Mouse (Mus musculus) Patski (cell line): ENCODE data around the gene Vdac1. TPM values are rescaled to one million over a fixed set of nuclear protein-coding genes. Genes with fewer than 3 reads are reported as not detected.
A peak's percentile ranks its signal among the peaks of the same experiment; 100 is the strongest.

Experiments
- ATAC-seq: fragments of 100-300 bp; one replicate; pipeline ENCODE4 v1.8.0; 2021
- CTCF ChIA-PET: fragments of 350-600 bp; sonication (Branson Sonifier 250); formaldehyde crosslinking; loops from one replicate; lab custom pipeline; 2022; ENCODE audit warnings: inconsistent platforms; lab: Charles Lee
- POLR2A ChIA-PET: fragments of 350-600 bp; sonication (Branson Sonifier 250); formaldehyde crosslinking; loops from one replicate; lab custom pipeline; 2022; ENCODE audit warnings: antibody characterized with exemption, inconsistent platforms; lab: Charles Lee
- DNase-seq: peaks from one replicate; pipeline ENCODE4 v3.0.0-alpha.2; 2011; ENCODE audit warnings: low read depth, low spot score
- H3K27me3 ChIP-seq: fragments of 371-371 bp; one replicate; pipeline ENCODE4 v1.5.1; 2021
- CTCF ChIP-seq: fragments of 100-300 bp; IDR thresholded peaks from one replicate; pipeline ENCODE4 v1.5.1; 2021
- in situ Hi-C: fragments of 300-500 bp; cut with MboI; formaldehyde crosslinking; loops from 3 replicates; pipeline ENCODE4 v1.11.1; 2018; ENCODE audit warnings: low pct_unique_long_range_greater_than_20kb, mixed read lengths
- polyA plus RNA-seq: library from polyadenylated mRNA; unstranded; gene quantifications from one replicate; pipeline ENCODE4 v1.2.3, GENCODE M21; 2021

The Vdac1 gene
- polyA plus RNA-seq, 1 experiment from 2014 or later, result 498 TPM

DNA sequence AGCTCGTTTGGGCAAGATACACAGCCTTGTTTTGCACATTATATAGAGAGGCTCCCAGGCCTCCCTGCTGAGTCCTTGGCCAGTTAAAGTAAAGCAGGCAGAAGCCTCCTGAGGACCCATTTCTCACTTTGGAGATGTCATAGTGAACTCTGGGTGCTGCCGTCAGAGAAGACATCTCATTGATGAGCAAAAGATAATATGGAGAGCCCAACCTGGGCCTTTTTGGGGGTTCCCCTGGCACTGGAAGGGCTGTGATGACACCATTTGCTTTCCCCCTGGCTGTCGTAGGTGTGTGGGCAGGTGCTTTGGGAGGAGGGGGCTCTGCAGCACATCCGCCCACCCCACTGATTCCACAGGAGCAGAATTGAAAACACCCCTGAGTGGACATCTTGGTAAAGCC is 18.4 kb upstream of the Vdac1 start:
- DNase-seq (no peak), ATAC-seq (no peak)
- in situ Hi-C loops, result loop anchor here (5.0 to 25.0 kb wide), 3 partner anchors 45 to 305 kb away; no protein-coding TSS in a partner anchor
- POLR2A ChIA-PET, result interaction anchor here (0.6 to 1.5 kb wide), 3 partner anchors 16 to 93 kb away, joined by 3 read pairs; no protein-coding TSS in a partner anchor
- no peaks in the 10 kb centered on the region for H3K27me3 ChIP-seq
- no peak for TF ChIP-seq CTCF
- CTCF ChIA-PET, result interaction anchor here (1.2 to 3.7 kb wide), 10 partner anchors 9 to 122 kb away, joined by 3 to 25 read pairs (median 8); no protein-coding TSS in a partner anchor

GRCm38 (mm10) chr11:52343162-52343561 is 17.5 kb upstream of the Vdac1 start:
- ChIA-PET POLR2A (interaction anchor here (1.5 kb wide), 1 partner anchor 94 kb away, joined by 3 read pairs; no protein-coding TSS in a partner anchor), CTCF (interaction anchor here (0.6 to 3.7 kb wide), 17 partner anchors 10 to 123 kb away, joined by 3 to 25 read pairs (median 6); no protein-coding TSS in a partner anchor)
- DNase-seq, result no peak
- no peaks in the 10 kb centered on the region for H3K27me3 ChIP-seq
- in situ Hi-C loops, result loop anchor here (5.0 to 25.0 kb wide), 3 partner anchors 46 to 306 kb away; no protein-coding TSS in a partner anchor
- no peak for TF ChIP-seq CTCF
- no peak for ATAC-seq

DNA sequence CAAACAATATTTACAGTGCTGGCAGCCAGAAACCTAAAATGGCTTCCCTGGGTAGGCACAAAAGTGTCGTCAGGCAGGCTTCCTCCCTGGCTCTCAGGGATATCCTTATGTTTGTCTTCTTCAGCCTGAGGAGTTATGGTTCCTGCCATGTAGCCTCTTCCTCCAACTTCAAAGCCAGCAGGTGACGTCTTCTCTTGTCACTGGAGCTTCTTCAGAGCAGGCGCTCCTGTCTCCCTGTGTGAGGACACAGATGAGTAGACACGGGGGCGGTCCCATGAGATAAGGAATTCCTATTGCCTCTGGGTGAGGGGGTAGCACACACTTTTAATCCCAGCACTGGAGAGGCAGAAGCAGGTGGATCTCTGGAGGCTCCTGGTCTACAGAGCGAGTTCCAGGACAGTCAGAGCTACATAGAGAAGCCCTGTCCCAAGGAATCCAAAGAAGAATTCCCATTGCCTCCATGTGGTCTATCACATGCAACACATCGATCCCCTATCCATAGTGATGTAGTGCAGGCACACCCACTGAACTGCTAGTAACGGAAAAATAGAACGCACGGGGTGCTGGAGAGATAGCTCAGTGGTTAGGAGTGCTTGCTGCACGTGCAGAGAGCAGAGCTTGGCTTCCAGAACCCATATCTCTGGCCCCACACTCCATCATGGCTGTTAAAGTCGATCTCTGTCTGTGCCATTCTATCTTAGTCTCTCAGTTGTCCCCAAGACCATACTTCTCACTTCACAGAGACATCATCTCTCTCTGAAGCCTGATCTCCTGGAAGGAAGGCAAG is 15.5 kb upstream of the Vdac1 start:
- in situ Hi-C loops, result loop anchor here (5.0 to 25.0 kb wide), 3 partner anchors 48 to 308 kb away; no protein-coding TSS in a partner anchor
- ChIA-PET POLR2A (no interaction called here), CTCF (interaction anchor here (1.1 to 2.6 kb wide), 4 partner anchors 84 to 125 kb away, joined by 3 to 13 read pairs (median 5); no protein-coding TSS in a partner anchor)
- ATAC-seq, result no peak
- TF ChIP-seq CTCF, result no peak
- no peaks in the 10 kb centered on the region for H3K27me3 ChIP-seq
- no peak for DNase-seq

DNA sequence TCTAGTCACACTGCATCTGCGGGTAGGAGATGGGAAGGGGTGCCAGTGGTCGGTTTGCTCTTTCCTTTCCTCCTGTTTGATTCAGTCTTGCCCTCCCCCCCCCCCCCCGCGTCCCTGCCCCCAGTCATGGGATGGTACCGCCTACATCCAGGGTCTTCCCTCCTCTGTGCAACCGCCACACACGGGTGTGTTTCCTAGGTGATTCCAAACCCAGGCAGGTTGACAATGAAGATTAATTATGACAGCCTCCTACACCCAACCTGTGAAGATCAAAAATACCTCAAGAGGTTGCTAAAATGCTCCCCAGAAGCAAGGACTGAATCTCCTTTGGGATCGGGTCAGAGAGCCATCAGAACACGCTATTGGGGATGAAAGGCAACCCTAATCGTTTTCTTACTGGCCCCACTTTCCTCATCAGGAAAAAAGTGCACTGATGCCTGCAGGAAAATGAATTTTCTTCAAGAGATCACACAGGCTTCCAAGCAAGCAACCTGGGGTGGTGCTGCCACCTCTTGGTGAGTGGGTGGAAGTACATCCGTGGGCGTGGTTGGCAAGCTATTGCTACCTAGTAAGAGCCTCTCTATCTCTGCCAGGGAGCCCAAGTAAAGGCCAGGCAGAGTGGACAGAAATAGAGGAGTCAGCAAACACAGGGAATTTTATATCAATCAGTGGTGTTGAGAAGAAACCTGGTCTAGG is 14.6 kb upstream of the Vdac1 start:
- H3K27me3 ChIP-seq, result no peaks in the 10 kb centered on the region
- in situ Hi-C loops, result loop anchor here (25.0 kb wide), 1 partner anchor 309 kb away; no protein-coding TSS in a partner anchor
- no peak for ATAC-seq
- ChIA-PET POLR2A (no interaction called here), CTCF (interaction anchor here (0.7 to 2.6 kb wide), 10 partner anchors 13 to 126 kb away, joined by 3 to 13 read pairs (median 3); partner anchors contain the start of gene Vdac1)
- TF ChIP-seq CTCF, result peak; percentile 97
- no peak for DNase-seq

DNA sequence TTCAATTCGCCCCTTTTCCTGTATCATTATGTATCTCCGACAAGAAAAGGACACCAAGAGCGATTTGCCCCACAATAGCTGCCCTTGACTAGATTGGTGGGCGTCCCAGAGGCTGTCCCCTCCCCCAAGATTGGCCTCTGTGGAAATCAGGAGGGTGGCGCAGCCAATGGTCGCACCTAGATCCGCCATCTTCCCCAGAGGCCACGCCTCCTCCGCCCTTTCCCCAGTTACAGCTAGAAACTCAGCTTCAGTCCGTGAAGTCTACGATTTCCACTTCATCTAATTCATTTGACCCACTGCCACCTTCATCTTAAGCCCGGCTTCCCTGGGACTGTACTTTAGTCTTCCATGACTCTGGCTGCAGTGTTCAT is 14.0 kb upstream of the Vdac1 start:
- no peaks in the 10 kb centered on the region for H3K27me3 ChIP-seq
- POLR2A ChIA-PET, result no interaction called here
- ATAC-seq, result no peak
- TF ChIP-seq CTCF, result no peak
- no peak for DNase-seq
- CTCF ChIA-PET, result interaction anchor here (0.7 to 2.6 kb wide), 10 partner anchors 12 to 126 kb away, joined by 3 to 13 read pairs (median 3); partner anchors contain the start of gene Vdac1
- in situ Hi-C loops, result loop anchor here (25.0 kb wide), 1 partner anchor 309 kb away; no protein-coding TSS in a partner anchor

GRCm38 (mm10) chr11:52348156-52348555 is 12.5 kb upstream of the Vdac1 start:
- ChIA-PET CTCF (no interaction called here), POLR2A (interaction anchor here (1.0 kb wide), 1 partner anchor 13 kb away, joined by 4 read pairs; no protein-coding TSS in a partner anchor)
- DNase-seq, result no peak
- no peaks in the 10 kb centered on the region for H3K27me3 ChIP-seq
- TF ChIP-seq CTCF, result no peak
- in situ Hi-C loops, result loop anchor here (25.0 kb wide), 1 partner anchor 311 kb away; no protein-coding TSS in a partner anchor
- ATAC-seq, result no peak

DNA sequence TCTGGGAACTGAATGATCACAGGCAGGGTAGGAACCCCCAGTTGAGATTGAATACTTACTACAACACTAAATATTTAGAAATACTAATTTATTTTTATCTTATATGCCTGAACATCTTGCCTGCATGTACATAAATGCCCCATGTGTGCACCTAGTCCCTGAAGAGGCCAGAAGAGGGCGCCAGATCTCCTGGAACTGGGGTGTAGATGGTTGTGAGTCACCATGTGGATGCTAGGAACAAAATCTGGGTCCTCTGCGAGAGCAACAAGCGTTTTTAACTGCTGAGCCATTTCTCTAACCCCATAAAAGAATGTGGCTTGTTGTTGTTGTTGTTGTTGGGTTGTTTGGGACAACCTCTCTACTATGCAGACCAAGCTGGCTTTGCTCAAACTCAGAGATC is 11.9 kb upstream of the Vdac1 start:
- H3K27me3 ChIP-seq, result no peaks in the 10 kb centered on the region
- peak; percentile 68 for TF ChIP-seq CTCF
- ChIA-PET POLR2A (interaction anchor here (1.0 kb wide), 1 partner anchor 13 kb away, joined by 4 read pairs; no protein-coding TSS in a partner anchor), CTCF (interaction anchor here (1.1 kb wide), 1 partner anchor 91 kb away, joined by 3 read pairs; no protein-coding TSS in a partner anchor)
- DNase-seq, result no peak
- no peak for ATAC-seq
- in situ Hi-C loops, result loop anchor here (25.0 kb wide), 1 partner anchor 311 kb away; no protein-coding TSS in a partner anchor

DNA sequence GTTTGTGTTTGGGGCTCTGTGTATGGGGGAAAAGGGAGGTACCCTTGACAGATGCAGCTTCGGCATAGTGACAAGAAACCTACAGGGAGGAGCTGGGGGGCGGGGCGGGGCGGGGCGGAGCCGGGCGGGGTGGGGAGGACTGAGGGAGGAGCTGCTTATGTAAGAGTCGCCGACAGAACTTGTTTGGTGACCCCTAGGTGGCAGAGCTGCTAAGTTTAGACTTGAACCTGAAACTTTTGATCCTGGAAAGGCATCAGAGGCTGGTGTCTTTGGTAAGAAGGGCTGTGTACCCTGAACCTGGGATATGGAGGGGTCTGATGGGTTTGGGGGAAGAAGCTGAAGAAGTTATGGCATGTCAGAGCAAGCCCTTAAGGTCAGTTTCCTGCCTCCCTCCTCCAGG is 9.7 kb upstream of the Vdac1 start:
- in situ Hi-C loops, result no loop called here
- ChIA-PET POLR2A (no interaction called here), CTCF (interaction anchor here (0.8 to 1.4 kb wide), 3 partner anchors 23 to 130 kb away, joined by 3 read pairs; no protein-coding TSS in a partner anchor)
- DNase-seq (no peak), ATAC-seq (no peak)
- no peak for TF ChIP-seq CTCF
- H3K27me3 ChIP-seq, result no peaks in the 10 kb centered on the region

- no peak for DNase-seq
- H3K27me3 ChIP-seq, result no peaks in the 10 kb centered on the region
- POLR2A ChIA-PET, result no interaction called here
- CTCF ChIA-PET, result interaction anchor here (1.4 kb wide), 1 partner anchor 11 kb away, joined by 3 read pairs; no protein-coding TSS in a partner anchor
- no peak for TF ChIP-seq CTCF
- no peak for ATAC-seq
- in situ Hi-C loops, result no loop called here
Observed at GRCm38 (mm10) chr11:52352271-52352670, 8.4 kb upstream of the Vdac1 start.

DNA sequence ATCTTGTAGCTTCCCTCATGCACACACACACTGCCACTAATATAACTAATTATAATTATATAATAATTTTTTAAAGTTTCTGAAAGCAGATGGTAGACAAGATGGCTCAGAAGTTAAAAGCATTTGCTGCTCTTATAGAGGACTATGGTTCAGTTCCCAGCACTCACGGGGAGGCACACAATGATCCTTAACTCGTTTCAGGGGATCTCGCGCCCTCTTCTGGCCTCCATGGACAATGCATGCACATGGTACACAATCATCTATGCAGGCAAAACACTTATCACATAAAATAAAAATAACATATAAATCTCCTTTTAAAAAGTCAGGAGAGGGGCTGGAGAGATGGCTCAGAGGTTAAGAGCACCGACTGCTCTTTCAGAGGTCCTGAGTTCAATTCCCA is 6.0 kb upstream of the Vdac1 start:
- TF ChIP-seq CTCF, result no peak
- POLR2A ChIA-PET, result no interaction called here
- DNase-seq (no peak), ATAC-seq (no peak)
- no peaks in the 10 kb centered on the region for H3K27me3 ChIP-seq
- CTCF ChIA-PET, result interaction anchor here (1.0 to 1.7 kb wide), 2 partner anchors 12 to 19 kb away, joined by 3 to 4 read pairs; no protein-coding TSS in a partner anchor
- in situ Hi-C loops, result no loop called here
